Comparison of ENCODE assay signal across 8 mouse cellular contexts in the genomic region with DNA sequence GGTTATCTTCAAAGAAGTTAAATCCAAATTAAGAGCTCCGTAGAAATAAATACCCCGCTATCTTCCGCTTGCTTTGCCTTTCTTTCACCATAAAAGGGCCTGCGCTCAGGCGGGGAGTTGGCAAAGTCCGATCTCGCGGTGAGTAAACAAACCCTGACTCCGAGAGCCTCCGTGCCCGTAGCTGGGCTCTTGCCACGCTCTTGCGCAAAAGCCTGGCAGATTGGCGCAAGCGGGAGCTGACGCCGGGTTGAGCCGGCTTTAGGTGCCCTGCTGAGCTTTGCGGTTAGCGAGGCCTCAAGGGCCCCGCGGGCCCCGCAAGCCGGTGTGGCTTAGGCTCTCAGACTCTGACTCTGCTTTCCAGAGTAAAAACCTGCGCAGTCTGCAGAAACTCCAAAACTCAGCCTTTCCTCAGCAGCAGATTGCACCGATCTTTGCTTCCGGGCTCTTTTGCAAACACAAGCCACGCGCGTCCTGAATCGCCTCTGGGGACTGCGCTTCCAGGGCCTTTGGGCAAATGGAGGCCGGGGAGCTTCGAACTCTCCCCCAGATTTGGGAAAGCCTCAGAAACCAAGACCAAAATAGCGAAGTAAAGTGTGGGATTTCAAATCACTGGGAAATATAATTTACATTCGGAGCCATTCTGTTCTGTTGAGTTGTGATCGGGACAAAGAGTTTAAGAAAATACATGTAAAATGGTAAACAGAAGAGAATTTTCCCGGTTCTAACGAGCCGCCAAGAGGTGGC. TPM values are rescaled to one million over a fixed set of nuclear protein-coding genes. Genes with fewer than 3 reads are reported as not detected.
DNase-seq lines count a peak whose midpoint lies in the region; ATAC-seq and TF ChIP-seq lines count a peak whose summit lies in the region.

No protein-coding gene starts in this region.

- no peak for TF ChIP-seq CTCF in bone marrow, adult 2 months (IDR thresholded peaks at IDR 0.05; ENCODE audit: control insufficient read depth, insufficient read depth, low read length)

- ATAC-seq in forebrain, embryonic 16.5 days, result no peak
- ATAC-seq in hindbrain, embryonic 11.5 days (ENCODE audit: low FRiP score), result no peak
- ATAC-seq in limb, embryonic 13.5 days (ENCODE audit: low FRiP score, low read depth), result no peak
- no peak for ATAC-seq in midbrain, embryonic 14.5 days (ENCODE audit: low FRiP score, low TSS enrichment)
- ATAC-seq in frontal cortex, adult (ENCODE audit: low TSS enrichment), result no peak

- peak; percentile 21 for DNase-seq in CD4-positive helper T cell, adult 2 months (ENCODE audit: low read depth, low spot score)
- peak; percentile 65 for DNase-seq in hindbrain, embryonic 11.5 days (ENCODE audit: low spot score)
- peak; percentile 70 for DNase-seq in midbrain, embryonic 14.5 days
- DNase-seq in urinary bladder, postnatal 25 days (ENCODE audit: low spot score), result peak; percentile 74

- no peaks in the 10 kb centered on the region for H3K9me3 ChIP-seq in forebrain, embryonic 16.5 days (ENCODE audit: control insufficient read depth, low read length)
- H3K9me3 ChIP-seq in hindbrain, embryonic 11.5 days (ENCODE audit: control insufficient read depth, low read length), result no peaks in the 10 kb centered on the region
- no peaks in the 10 kb centered on the region for H3K9me3 ChIP-seq in limb, embryonic 13.5 days
- no peaks in the 10 kb centered on the region for H3K9me3 ChIP-seq in midbrain, embryonic 14.5 days (ENCODE audit: control insufficient read depth, low read length)

- H3K27me3 ChIP-seq in forebrain, embryonic 16.5 days (replicated peaks; ENCODE audit: control insufficient read depth, insufficient read depth, low read length), result peaks cover 63% of the 10 kb centered on the region
- peaks cover 74% of the 10 kb centered on the region for H3K27me3 ChIP-seq in hindbrain, embryonic 11.5 days (ENCODE audit: control insufficient read depth, insufficient read depth, low read length)
- H3K27me3 ChIP-seq in limb, embryonic 13.5 days, result peaks cover 96% of the 10 kb centered on the region
- peaks cover 81% of the 10 kb centered on the region for H3K27me3 ChIP-seq in midbrain, embryonic 14.5 days (ENCODE audit: control insufficient read depth, insufficient read depth, low read length)

- H3K9ac ChIP-seq in forebrain, embryonic 16.5 days (replicated peaks; ENCODE audit: low read depth, low read length), result no peak overlapping the region
- peak overlapping the region; percentile 76 for H3K9ac ChIP-seq in hindbrain, embryonic 11.5 days (ENCODE audit: low read depth, low read length)
- no peak overlapping the region for H3K9ac ChIP-seq in limb, embryonic 13.5 days
- H3K9ac ChIP-seq in midbrain, embryonic 14.5 days (replicated peaks; ENCODE audit: low read length), result peak overlapping the region; percentile 66

- H3K4me2 ChIP-seq in forebrain, embryonic 16.5 days (ENCODE audit: low read length), result no peak overlapping the region
- H3K4me2 ChIP-seq in hindbrain, embryonic 11.5 days (replicated peaks; ENCODE audit: low read depth, low read length), result peak overlapping the region; percentile 19; the same call in 1 of the 2 replicates
- peak overlapping the region; percentile 45 for H3K4me2 ChIP-seq in limb, embryonic 13.5 days (replicated peaks)
- peak overlapping the region; percentile 71 for H3K4me2 ChIP-seq in midbrain, embryonic 14.5 days (ENCODE audit: low read length)

- peaks cover 2% of the 10 kb centered on the region for H3K4me1 ChIP-seq in bone marrow, adult 2 months (ENCODE audit: control insufficient read depth, insufficient read depth, low read length)
- peaks cover 26% of the 10 kb centered on the region for H3K4me1 ChIP-seq in forebrain, embryonic 16.5 days (replicated peaks; ENCODE audit: control insufficient read depth, insufficient read depth, low read length)
- H3K4me1 ChIP-seq in hindbrain, embryonic 11.5 days (replicated peaks; ENCODE audit: control insufficient read depth, insufficient read depth, low read length), result no peaks in the 10 kb centered on the region; the same call in 1 of the 2 replicates
- peaks cover 36% of the 10 kb centered on the region for H3K4me1 ChIP-seq in limb, embryonic 13.5 days
- no peaks in the 10 kb centered on the region; the same call in 1 of the 2 replicates for H3K4me1 ChIP-seq in midbrain, embryonic 14.5 days (ENCODE audit: control insufficient read depth, insufficient read depth, low read length)

- WGBS in bone marrow, adult 2 months, result under 1% methylated on average over 40 of the region's 40 CpGs
- WGBS in forebrain, embryonic 16.5 days, result under 1% methylated on average over 40 of the region's 40 CpGs
- under 1% methylated on average over 40 of the region's 40 CpGs for WGBS in hindbrain, embryonic 11.5 days
- WGBS in limb, embryonic 13.5 days, result under 1% methylated on average over 40 of the region's 40 CpGs
- WGBS in midbrain, embryonic 14.5 days, result under 1% methylated on average over 40 of the region's 40 CpGs

- no peak for TF ChIP-seq POLR2A in bone marrow, adult 2 months (IDR thresholded peaks at IDR 0.05; ENCODE audit: borderline replicate concordance, control insufficient read depth, low read depth, low read length)

- peak overlapping the region; percentile 35 for H3K4me3 ChIP-seq in bone marrow, adult 2 months (replicated peaks; ENCODE audit: control insufficient read depth, low read depth, low read length)
- H3K4me3 ChIP-seq in forebrain, embryonic 16.5 days (replicated peaks; ENCODE audit: low read length), result peak overlapping the region; percentile 17
- peak overlapping the region; percentile 48 for H3K4me3 ChIP-seq in hindbrain, embryonic 11.5 days (ENCODE audit: low read depth, low read length)
- peak overlapping the region; percentile 19 for H3K4me3 ChIP-seq in limb, embryonic 13.5 days
- H3K4me3 ChIP-seq in midbrain, embryonic 14.5 days (replicated peaks; ENCODE audit: low read depth, low read length), result peak overlapping the region; percentile 57

- H3K27ac ChIP-seq in bone marrow, adult 2 months (ENCODE audit: control insufficient read depth, insufficient read depth, low read depth, low read length, poor library complexity), result peak overlapping the region; percentile 17
- no peak overlapping the region for H3K27ac ChIP-seq in forebrain, embryonic 16.5 days (ENCODE audit: low read length)
- peak overlapping the region; percentile 72; the same call in 1 of the 2 replicates for H3K27ac ChIP-seq in hindbrain, embryonic 11.5 days (ENCODE audit: low read depth, low read length)
- no peak overlapping the region for H3K27ac ChIP-seq in limb, embryonic 13.5 days
- H3K27ac ChIP-seq in midbrain, embryonic 14.5 days (replicated peaks; ENCODE audit: low read depth, low read length), result peak overlapping the region; percentile 87

- H3K36me3 ChIP-seq in forebrain, embryonic 16.5 days (ENCODE audit: control insufficient read depth, insufficient read depth), result no peaks in the 10 kb centered on the region
- H3K36me3 ChIP-seq in hindbrain, embryonic 11.5 days (ENCODE audit: control insufficient read depth, insufficient read depth, low read length), result no peaks in the 10 kb centered on the region
- H3K36me3 ChIP-seq in limb, embryonic 13.5 days, result no peaks in the 10 kb centered on the region
- peaks cover 21% of the 10 kb centered on the region for H3K36me3 ChIP-seq in midbrain, embryonic 14.5 days (ENCODE audit: control insufficient read depth, insufficient read depth, low read length)

RNA-seq across cellular contexts. Expression of a gene that starts 2.6 kb away (rescaled TPM):
- not detected in 2 replicates for polyA plus RNA-seq in bone marrow, adult 2 months (2011; ENCODE audit: insufficient read depth, insufficient read length, low replicate concordance, missing spikeins)
- polyA plus RNA-seq in forebrain, embryonic 16.5 days (2015; fragmentation: Nextera tagmentation; extraction: Ambion mirVana), result 2.7 and 3.0 TPM in 2 replicates
- polyA plus RNA-seq in hindbrain, embryonic 11.5 days (2014; fragmentation: Nextera tagmentation; extraction: Ambion mirVana), result 53.3 and 57.3 TPM in 2 replicates
- 0.06 and 0.17 TPM in 2 replicates for polyA plus RNA-seq in limb, embryonic 13.5 days (2015; fragmentation: Nextera tagmentation; extraction: Ambion mirVana)
- polyA plus RNA-seq in midbrain, embryonic 14.5 days (2014; fragmentation: Nextera tagmentation; extraction: Ambion mirVana), result 49.8 and 53.0 TPM in 2 replicates

RNA-seq across cellular contexts. Expression of a gene that starts 9.4 kb away (rescaled TPM):
- 16.7 and 26.2 TPM in 2 replicates for polyA plus RNA-seq in bone marrow, adult 2 months (2011; ENCODE audit: insufficient read depth, insufficient read length, low replicate concordance, missing spikeins)
- polyA plus RNA-seq in forebrain, embryonic 16.5 days (2015; fragmentation: Nextera tagmentation; extraction: Ambion mirVana), result 56.9 and 58.5 TPM in 2 replicates
- 59.9 and 64.5 TPM in 2 replicates for polyA plus RNA-seq in hindbrain, embryonic 11.5 days (2014; fragmentation: Nextera tagmentation; extraction: Ambion mirVana)
- 54.1 and 55.7 TPM in 2 replicates for polyA plus RNA-seq in limb, embryonic 13.5 days (2015; fragmentation: Nextera tagmentation; extraction: Ambion mirVana)
- 41.6 and 46.3 TPM in 2 replicates for polyA plus RNA-seq in midbrain, embryonic 14.5 days (2014; fragmentation: Nextera tagmentation; extraction: Ambion mirVana)

Comparison
In these comparisons a context has a peak if more than half of its experiments do, and no peak if none do; other contexts are left out.
1. DNase-seq: peak in every context shown above with its lines; median percentile 74 in urinary bladder, postnatal 25 days; 70 in midbrain, embryonic 14.5 days; 65 in hindbrain, embryonic 11.5 days; 21 in CD4-positive helper T cell, adult 2 months.
2. H3K27ac ChIP-seq: peak in bone marrow, adult 2 months (single experiment), hindbrain, embryonic 11.5 days (single experiment) and midbrain, embryonic 14.5 days (single experiment); none in forebrain, embryonic 16.5 days (single experiment) and limb, embryonic 13.5 days (single experiment).
3. H3K9ac ChIP-seq: peak in hindbrain, embryonic 11.5 days (single experiment) and midbrain, embryonic 14.5 days (single experiment); none in forebrain, embryonic 16.5 days (single experiment) and limb, embryonic 13.5 days (single experiment).
4. RNA of a gene that starts 2.6 kb away (polyA plus RNA-seq): 53.3 to 57.3 TPM in hindbrain, embryonic 11.5 days and 49.8 to 53.0 TPM in midbrain, embryonic 14.5 days; 2.7 to 3.0 TPM in forebrain, embryonic 16.5 days, not detected in bone marrow, adult 2 months and 0.06 to 0.17 TPM in limb, embryonic 13.5 days; every median in the first group is over 10 times any median in the second.
5. Peak in every context shown above with its lines, with median percentiles within 50 percentile points of each other: H3K4me3 ChIP-seq.